Mouse (Mus musculus): ENCODE measurements at regions not wholly inside any gene's neighbourhood (a gene's known extent, or its start where the extent isn't known, plus 50 kb on each side); places are given as distances from the start of the nearest gene placed in this dataset.
"Not testable (repeated sequence)": the region's sequence is repeated elsewhere in the genome, so short reads cannot be mapped to it uniquely, and the experiment has no call there.

DNA sequence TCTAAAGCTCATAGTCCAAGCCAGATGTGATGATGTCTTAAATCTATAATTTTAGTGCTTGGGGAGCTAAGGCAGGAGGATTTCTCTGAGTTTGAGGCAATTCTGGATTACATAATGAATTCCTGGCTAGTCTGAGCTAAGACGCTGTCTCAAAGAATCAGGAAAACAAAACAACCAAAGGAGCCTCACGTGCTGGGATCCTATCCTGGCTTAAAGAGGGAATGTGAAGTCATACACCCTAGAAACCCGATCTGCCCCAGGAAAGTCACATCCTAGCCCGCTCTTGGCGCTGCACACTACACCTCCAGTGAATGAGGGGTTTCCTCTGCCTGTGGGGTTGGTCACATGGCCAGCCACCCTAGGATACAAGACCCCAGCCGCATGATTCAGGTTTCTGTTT is 211.2 kb downstream of the Glrx3 start:
- DNase-seq (ENCODE audit: low spot score) = no peak

DNA sequence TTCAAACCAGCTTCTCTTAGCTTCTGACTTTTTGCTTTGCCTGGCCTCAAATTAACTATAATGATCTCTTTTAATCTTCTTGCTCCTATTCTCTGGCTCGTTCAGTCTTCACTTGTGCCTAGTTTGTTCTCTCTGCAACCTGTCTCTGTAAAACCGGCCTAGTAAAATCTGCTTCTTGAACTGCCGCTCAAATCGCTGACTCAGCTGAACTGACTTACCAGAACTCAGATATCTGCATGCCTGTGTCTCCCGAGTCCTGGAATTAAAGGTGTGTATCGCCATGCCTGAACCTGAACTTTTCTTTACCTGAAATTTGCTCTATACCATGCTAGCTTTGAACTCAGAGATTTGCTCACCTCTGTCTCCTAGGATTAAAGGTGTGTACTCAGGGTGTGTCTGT is 212.2 kb downstream of the Glrx3 start:
- no peak for DNase-seq (ENCODE audit: low spot score)

DNA sequence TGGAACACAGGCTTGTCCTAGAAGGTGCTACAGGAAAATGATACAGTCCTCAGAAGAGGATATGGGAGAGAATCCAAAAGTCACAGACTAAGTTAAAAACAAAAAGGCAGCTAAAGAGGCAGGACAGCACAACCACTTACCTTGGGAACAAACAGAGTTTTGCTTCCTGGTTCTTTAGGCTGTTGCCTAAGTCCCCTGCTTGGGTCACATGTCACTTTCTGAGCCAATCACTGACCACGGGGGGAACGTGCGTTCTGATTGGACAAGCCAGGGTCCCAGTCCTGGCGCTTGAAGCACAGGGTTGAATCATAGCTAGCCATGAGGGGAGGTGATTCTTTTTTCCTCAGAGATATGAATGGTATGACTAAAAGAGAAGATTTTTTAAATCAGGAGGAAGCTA is 216.4 kb downstream of the Glrx3 start:
- DNase-seq (ENCODE audit: low spot score) = no peak

DNA sequence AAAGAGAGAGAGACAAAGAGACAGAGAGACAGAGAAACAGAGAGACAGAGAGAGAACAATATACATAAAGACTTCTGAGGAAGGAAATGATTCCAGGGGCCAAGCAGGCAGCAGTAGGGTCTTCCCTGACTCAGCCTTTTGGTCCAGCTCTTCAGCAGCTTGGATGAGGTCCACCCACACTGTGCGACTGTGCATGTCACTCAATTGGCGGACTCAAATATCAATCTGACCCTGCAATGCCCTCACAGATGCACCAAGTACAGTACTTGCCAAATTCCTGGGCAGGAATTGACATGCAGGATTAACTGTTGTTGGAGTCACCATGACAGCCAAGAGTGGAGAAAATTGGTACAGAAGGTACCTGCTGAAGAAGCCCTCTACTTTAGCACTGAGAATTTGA is 229.8 kb downstream of the Glrx3 start:
- DNase-seq (ENCODE audit: low spot score) = no peak

DNA sequence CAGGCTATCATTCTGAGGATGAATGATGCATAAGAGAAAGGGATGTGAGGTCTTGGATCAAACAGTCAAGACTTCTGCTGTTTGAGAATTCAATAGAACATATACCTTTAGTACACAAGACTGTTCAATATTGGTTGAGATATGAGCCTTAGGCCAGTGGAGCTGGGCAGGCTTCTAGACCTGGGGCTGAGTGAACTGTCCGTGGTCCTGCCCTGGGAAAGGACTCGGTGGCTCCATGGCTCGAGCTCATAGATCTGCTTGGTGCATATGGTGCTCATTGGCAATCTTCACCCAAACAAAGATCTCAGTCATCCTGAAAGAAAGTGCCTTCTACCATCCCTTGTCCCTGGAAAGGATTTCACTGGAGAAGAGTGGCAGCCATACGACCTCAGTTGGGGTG is 233.7 kb downstream of the Glrx3 start:
- no peak for DNase-seq (ENCODE audit: low spot score)

DNA sequence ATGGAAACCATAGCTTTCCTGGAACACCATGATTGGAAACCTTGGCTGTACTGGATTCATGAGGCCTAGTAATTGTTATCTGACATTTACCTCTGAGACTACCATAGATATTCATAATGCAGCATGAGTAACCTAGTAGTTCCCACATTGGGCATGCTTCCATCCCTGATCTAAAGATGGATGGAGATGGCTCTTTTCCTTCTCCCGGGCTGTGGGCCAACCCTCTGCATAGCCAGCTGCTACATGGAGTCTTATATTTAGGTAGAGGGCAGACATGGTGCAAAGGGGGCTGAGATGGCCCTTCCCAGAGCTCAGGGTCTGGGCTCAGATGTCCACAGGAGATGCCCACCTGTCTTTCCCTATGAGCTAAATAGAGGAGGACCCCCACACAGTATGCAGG is 237.2 kb downstream of the Glrx3 start:
- DNase-seq (ENCODE audit: low spot score) = no peak

DNA sequence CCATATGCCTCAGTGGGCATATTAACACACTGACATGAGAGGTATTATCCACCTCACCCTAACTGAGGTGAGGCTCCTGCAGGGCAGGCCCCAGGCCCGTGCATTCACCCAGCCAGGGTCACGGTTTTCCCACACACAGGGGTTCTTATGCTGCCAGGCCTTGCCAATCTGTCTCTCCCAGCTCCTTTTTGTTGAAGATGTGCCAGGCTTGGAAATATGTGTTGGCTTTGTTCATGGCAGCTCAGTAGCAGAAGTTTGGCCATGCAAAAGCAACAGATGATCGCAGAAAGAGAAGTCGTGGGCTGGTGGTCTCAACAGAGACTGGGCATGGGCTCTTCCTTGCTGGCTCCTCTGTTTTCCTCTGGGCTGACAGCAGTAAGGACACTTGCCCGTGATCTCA is 238.0 kb downstream of the Glrx3 start:
- no peak for DNase-seq (ENCODE audit: low spot score)

DNA sequence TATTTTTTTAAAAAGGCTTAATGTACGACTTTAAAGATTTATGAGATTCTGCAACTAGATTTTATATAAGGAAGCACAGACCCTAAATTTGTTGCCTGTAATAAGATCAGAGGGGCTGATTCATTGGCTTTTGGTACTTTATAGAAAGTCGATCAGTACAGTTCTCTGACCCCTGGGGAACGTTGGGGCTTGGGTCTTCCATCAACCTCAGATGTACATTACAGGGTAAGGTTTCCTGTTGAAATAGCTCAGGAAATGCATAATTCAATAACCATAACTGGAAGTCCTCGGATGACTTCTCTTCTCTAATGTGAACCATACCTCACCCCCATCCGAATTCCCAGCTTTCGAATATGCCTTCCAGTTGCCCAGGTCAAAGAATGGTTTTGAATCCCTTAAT is 247.4 kb downstream of the Glrx3 start:
- DNase-seq (ENCODE audit: low spot score) = no peak

DNA sequence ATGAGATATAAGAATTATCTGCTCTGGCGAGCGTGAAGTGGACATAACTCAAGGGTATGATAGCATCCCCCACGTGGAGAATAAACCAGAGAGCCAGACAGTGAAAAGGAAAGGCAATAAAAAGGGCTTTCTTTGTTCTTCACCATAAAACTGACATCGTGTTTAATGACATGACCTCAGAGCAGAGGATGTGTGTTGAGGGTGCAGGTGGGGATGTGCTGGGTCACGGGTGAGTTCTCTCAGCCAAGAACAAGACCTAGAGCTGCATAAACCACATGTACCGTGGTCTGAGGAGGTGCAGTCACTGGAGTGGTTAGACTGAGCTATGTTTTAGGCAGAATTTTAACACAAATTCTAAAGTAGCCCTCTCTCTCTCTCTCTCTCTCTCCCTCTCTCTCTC is 247.9 kb downstream of the Glrx3 start:
- no peak for DNase-seq (ENCODE audit: low spot score)

DNA sequence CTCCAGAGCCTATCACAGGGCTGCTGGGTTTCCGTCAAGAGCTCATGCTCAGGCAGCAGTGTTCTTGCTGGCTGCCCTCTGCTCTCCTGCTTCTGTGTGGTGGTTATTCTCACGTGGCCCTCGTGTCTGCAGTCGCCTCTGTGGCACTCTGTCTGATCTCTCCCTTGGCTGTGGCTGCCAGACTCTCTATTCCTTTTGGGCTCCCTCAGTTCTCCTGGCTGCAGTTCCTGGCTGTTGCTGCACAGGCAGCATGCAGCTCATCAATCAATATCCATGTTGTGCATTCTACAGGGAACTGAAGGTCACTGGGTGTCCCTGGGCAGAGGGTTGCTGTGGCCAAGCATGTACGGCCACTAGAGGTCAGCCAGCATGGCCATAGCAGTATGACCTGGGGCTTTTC is 259.4 kb downstream of the Glrx3 start:
- DNase-seq (ENCODE audit: low spot score) = peak; percentile 3

DNA sequence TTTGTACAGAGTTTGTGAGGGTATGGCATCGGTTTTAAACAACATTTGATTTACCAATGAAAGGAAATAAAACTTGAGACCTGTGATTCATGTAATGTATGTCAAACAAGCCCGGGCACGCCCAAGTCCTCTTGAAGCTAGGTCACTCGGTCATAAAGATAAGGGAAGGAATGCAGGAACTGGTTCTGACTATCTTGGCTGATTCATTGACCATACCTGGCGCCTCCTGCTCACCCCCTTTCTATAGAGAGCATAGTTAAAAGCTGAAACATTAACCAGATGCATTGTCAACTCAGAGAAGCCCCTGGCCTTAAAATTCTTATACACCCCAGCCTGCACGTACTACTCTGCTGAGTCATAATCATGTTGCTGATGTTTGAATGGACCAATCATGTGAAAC is 261.1 kb downstream of the Glrx3 start:
- DNase-seq (ENCODE audit: low spot score) = not testable (repeated sequence)

DNA sequence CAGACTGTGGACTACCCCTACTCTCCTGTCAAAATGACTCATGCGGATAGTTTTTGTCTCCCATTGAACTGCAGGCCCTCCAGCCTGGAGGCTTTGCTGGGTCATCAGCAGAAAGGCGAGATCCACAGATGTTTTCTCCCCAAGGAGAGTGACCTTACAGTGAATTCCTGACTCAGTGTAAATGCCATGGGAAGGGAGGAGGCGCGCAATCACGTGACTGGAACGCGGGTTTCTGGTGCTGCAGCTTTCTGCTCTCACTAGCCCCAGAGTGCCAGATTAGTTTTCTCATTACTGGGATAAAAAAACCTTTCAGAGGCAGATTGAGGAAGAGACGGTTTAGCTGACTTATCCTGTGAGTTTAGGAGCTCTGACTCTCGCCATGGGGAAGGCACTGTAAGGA is 275.4 kb downstream of the Glrx3 start:
- DNase-seq (ENCODE audit: low spot score) = no peak

DNA sequence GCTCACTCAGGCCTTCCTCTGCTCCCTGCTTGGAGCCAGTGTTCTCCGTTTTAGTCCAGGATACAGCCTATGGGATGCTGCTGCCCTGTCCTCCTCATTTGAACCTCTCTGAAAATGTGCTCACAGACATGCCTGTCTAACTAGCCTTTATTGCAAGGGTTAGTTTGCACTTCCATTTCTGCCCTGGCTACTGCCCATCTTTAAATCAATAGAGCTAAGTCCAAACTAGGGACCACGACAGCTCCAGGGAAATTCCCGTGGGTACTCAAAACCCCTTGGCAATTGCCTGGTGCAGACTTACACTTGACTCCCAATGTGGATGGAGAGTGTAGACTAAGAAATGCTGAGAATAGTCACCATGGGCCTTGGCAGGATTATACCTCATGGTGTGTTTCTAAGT is 276.4 kb downstream of the Glrx3 start:
- DNase-seq (ENCODE audit: low spot score) = no peak

DNA sequence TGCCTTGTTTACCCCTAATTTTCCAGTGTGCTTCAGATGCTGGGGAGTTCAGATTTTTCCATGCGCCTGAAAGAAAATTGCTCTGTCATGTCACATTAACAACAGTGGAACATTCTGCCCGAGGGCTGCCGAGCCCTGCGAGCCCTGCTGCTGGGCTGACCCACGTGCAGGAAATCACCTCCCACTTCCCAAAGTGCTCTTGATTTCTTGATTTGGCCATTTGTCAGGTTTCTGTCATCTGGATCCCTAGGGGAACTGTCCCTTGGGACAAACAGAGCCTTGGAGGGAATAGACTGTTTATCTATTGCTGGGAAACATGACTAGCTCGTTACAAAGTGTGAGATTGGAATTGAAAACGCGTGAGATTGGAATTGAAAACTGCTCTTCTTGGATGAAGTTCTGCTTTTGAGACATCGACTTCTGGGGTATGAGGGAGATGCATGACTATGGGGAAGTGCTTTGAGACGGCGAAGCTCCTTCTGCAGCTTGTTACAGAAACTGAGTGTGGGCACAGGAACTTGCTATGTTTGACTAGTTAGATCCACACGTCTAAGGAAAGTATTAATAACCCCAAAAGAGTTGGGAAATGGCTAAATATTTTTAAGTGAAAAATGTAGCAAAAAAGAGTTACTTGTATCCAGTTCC is 277.0 kb downstream of the Glrx3 start:
- no peak for DNase-seq (ENCODE audit: low spot score)

DNA sequence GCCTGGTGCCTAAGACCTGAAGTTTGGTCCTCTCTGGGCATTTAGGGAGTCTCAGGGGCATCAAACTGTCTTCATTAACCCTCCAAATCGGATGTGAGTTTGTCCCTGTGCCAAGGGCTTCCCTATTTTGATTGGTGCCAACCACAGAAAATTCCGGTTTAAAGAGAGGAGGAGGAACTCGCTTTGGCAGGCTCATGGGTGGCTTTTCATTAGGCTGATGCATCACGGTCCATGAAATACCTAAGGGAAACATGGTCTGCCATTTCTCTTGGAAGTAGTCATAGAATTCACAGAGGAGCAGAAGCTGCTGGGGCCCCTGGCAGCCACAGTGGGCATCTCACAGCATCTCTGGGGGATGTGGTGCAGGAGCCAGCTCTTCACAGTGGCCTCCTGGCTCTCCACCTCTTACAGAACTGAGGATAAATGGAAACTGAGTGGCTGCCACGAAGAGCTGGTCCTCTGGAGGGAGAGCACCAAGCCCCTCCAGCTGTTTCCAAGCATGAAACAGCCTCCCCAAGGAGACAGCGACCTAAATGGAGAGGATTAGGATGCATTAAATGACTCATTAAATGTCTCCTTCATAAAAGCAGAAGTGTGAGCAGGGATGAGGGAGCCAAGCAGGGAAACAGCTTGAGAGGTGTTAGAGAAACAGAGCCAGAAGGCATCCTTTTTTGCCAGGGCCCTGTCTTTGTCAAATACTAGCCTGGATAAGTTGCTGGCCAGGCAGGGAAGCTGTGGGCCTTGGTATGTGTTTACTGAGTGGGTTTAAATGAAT is 277.9 kb downstream of the Glrx3 start:
- no peak for DNase-seq (ENCODE audit: low spot score)

DNA sequence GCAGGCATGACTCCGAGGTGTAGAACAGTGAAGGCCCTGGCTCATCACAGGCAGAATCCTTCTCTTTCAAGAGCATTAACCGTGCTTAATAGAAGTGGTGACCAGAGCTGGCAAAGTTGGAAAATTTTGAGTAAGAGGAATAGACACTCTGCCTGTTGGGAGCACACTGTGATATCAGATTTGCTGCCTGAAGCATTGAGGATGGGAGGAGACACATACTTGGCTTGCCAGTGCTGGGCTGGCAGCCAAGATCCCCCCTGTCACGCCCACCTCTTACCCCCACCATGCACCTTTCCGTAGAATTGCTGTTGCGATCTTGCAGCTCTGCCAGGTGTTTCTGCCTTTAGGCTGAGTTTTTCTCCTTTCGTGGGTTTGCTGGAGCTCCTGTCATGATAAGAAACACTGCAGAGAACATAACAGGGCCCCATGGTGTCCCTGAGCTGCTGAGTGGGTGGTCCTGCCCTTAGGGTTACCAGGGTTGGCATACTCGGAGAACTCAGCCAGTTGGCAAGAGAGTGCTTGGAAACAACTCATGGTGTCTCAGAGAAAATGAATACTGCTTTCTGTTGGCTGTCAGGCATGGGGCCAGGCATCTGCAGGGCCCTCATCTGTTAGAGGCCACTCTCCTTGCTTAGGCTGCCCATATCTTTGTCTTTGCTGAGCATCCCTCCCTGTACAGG is 286.1 kb downstream of the Glrx3 start:
- no peak for DNase-seq (ENCODE audit: low spot score)

DNA sequence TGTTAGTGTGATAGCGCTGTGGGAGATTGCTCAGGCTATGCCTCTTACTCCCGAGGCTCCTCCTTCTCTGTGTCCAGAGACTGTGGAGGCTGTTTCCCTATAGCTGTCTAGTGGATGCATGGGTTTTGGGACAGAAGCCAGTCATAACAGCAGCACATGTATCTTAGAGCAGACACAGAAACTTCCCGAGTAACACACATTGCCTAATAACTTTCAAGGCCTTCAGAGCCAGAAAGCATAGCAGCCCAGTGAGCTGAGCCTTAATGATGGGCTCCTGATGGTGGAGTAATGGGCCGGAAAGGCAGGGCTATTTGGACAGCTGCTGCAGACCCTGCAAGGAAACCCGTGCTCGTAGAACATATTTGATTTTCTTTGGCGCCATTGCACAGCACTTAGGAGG is 288.6 kb downstream of the Glrx3 start:
- no peak for DNase-seq (ENCODE audit: low spot score)

DNA sequence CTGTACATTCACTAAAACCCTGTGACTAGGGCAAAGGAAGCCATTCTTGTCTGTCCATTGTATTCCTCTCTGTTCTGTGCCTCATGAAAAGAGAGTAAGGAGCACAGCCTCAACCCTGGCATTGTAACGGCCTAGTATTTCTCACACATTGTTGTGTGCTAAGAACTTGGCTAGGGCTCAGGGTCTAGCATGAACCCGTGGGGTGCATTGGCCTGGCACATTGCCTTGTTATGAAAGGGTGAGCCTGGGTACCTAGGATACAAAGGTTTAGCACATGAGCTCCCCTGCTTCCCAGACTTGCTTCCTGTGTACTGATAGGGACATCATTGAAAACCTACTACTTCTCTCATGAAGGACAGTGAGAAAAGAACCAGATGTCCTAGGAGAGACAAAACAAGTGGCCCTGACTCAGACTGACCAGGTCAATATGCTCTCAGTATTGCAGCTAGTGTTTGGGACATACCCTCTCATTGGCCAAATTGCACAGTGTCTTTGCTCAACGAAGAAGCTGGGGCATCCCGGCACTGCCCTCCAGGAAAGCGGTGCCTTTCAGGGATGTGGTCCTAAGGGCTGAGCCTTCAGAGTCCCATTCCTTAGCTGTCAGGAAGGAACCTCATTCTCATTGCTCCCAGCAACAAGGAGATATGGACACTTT is 298.6 kb downstream of the Glrx3 start:
- DNase-seq (ENCODE audit: low spot score) = no peak

DNA sequence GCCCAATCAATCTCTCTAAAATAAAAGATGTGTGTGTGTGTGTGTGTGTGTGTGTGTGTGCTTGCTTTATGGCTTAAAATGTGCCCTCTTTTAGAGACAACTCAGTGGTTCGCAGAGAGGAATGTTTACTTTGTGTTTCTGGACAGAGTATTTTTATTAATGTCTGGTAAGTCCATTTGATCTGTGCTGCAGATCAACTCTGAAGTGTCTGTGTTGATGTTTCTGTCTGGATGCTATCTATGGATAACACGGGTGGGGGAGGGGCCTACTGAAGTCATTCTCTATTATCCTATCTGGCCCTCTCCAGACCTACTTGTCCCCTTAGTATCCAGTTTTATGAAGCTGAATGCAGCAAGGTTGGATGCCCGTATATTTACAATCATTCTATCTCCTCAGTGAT is 304.3 kb downstream of the Glrx3 start:
- no peak for DNase-seq (ENCODE audit: low spot score)

DNA sequence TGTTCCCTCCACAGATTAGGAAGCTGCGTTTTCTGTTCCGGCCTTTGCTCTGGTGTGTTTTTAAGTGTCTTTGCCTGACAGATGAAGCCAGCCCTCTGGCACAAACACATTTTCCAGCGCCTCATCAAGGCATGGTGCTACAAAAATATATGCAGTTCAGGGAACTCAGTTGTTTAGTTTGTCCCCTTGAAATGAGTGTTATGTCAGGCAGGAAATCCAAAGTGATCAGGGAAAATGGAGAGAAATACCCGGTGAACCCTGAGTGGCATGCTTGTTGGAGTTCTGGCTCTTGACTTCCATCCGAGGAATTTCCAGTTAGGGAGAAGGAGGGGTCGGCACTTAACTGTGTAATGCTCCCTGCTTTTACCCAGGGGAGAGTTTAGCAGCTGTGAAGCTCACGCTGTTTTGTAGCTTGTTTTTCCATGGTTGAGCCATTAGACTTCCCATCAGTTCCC is 304.9 kb downstream of the Glrx3 start:
- DNase-seq (ENCODE audit: low spot score) = no peak

DNA sequence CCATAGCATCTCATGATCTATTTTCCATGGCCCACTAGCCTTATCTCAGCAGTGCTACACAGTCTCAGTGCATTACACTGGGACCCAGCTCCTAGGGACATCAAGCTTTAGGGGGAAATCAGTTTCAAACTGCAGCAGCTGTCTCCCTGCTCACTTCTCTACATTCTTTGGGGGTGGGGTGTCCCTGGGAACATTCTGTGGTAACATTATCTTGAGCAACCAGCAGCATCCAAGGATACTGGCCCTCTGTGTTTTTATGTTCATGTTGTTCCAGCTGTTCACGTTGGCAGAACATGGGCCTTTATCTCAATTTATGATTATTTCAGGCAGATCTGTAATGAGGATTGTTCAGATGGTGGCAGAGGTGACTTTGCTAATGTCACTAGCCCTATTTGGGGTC is 308.2 kb downstream of the Glrx3 start:
- peak; percentile 15 for DNase-seq (ENCODE audit: low spot score)

DNA sequence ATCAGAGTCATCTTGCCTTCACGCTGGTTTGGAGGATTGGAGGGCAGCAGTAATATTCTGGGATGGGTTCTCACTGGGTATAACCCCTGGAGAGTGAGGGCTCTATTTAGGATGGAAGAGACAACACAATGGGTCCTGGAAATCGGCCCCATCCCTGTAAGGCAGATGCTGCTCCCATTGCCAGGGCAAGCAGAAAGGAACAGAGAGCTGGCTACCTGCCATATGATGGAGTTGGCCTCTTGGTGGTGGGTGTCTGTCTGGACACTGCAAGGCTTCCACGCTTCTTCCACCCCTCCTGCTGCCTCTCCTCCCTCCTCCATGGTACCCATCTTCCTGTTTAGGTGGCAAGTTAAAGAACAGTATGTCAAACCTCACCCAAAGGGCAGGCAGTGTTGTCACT is 308.6 kb downstream of the Glrx3 start:
- no peak for DNase-seq (ENCODE audit: low spot score)

DNA sequence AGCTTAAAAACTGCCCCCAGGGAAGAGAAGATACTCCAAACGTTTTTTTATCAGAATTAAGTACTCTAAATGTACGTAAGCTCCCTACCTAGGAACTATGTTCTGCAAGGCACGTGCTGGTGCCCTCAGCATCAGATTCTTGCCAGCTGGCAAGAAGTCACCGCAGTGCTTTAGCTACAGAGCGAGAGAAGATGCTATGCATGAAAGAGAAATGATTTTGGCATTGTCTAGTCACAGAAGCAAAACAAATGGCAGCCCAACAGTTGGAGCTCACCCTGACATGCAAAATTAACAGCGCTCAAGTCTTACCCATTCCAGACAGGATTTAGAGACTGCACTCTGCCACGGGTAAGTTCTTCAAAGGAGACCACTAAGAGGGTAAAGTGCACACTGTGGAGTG is 311.5 kb downstream of the Glrx3 start:
- no peak for DNase-seq (ENCODE audit: low spot score)

Measured in ovary, adult 18-20 months (tissue).